Mouse (Mus musculus) G1E (cell line): ENCODE data around the gene Trrap. TPM values are rescaled to one million over a fixed set of nuclear protein-coding genes. Genes with fewer than 3 reads are reported as not detected.
A peak's percentile ranks its signal among the peaks of the same experiment; 100 is the strongest.

Experiments
- ATAC-seq: 2 replicates; pipeline ENCODE4 v1.8.0; 2016; ENCODE audit warnings: mild to moderate bottlenecking; ENCODE audit not compliant: insufficient number of reproducible peaks, poor library complexity, low FRiP score, severe bottlenecking; ENCODE audit errors: extremely low read depth
- DNase-seq: peaks from one replicate; pipeline ENCODE4 v3.0.0; 2012; ENCODE audit warnings: low spot score
- H3K27me3 ChIP-seq: 2 replicates; pipeline ENCODE4 v1.6.1; 2012; ENCODE audit warnings: mild to moderate bottlenecking, low read length, inconsistent platforms; ENCODE audit not compliant: insufficient read depth
- H3K36me3 ChIP-seq: replicated peaks from 2 replicates; pipeline ENCODE3; 2012; ENCODE audit warnings: mild to moderate bottlenecking, inconsistent platforms
- H3K4me1 ChIP-seq: 2 replicates; pipeline ENCODE4 v1.6.1; 2012; ENCODE audit warnings: low read depth, low read length, inconsistent platforms, mixed read lengths; ENCODE audit not compliant: insufficient read depth
- H3K4me3 ChIP-seq: 2 replicates; pipeline ENCODE4 v1.5.1; 2012; ENCODE audit warnings: low read depth, mild to moderate bottlenecking, inconsistent platforms, low read length, moderate library complexity, mixed read lengths
- H3K9me3 ChIP-seq: replicated peaks from 2 replicates; pipeline ENCODE4 v1.6.1; 2012; ENCODE audit warnings: inconsistent platforms
- CTCF ChIP-seq: IDR thresholded peaks from 2 replicates; pipeline ENCODE4 v1.5.1; 2012; ENCODE audit warnings: low read depth, low read length, inconsistent platforms, mixed read lengths
- GATA1 ChIP-seq: IDR thresholded peaks from 2 replicates; pipeline ENCODE4 v1.6.1; 2012; ENCODE audit warnings: borderline replicate concordance, low read length, inconsistent platforms, mixed read lengths
- GATA2 ChIP-seq: IDR thresholded peaks from 2 replicates; pipeline ENCODE4 v1.6.1; 2012; ENCODE audit warnings: low read depth, low read length, inconsistent platforms, borderline replicate concordance
- POLR2AphosphoS5 ChIP-seq: IDR thresholded peaks from 2 replicates; pipeline ENCODE4 v1.6.1; 2012; ENCODE audit warnings: low read depth, low read length, inconsistent platforms; ENCODE audit not compliant: insufficient replicate concordance
- TAL1 ChIP-seq: conservative IDR thresholded peaks from 2 replicates; pipeline ENCODE4 v1.6.1; 2012; ENCODE audit warnings: low read depth, low read length, inconsistent platforms, mixed read lengths
- polyA plus RNA-seq: library from polyadenylated mRNA; stranded (reverse); fragments of >175 nt; gene quantifications from 2 replicates; pipeline ENCODE4 v1.2.3, GENCODE M21; 2012
- total RNA-seq, 2 experiments: library from RNA; stranded (forward) in 1 of 2; stranded (reverse) in 1 of 2; fragments of 200-1000 nt in 1 of 2; fragments of >200 nt in 1 of 2; fragmentation: Nextera tagmentation in 1 of 2; gene quantifications; 2 replicates each; pipeline ENCODE4 v1.2.3; 2014 to 2017

Gene Trrap
- total and polyA plus RNA-seq, 3 experiments = 41.2 to 152 (median 49.8) TPM

GRCm38 (mm10) chr5:144757402-144757801, 10.1 kb upstream of the Trrap start:
- H3K27me3 ChIP-seq = peaks cover 15% of the 10 kb centered on the region
- ATAC-seq (no peak), DNase-seq (no peak)
- no peaks in the 10 kb centered on the region for H3K36me3 ChIP-seq
- H3K9me3 ChIP-seq = no peaks in the 10 kb centered on the region
- no peaks in the 10 kb centered on the region for H3K4me1 ChIP-seq
- no peak for TF ChIP-seq GATA1
- TF ChIP-seq TAL1 = no peak
- TF ChIP-seq POLR2AphosphoS5 = no peak
- no peak for TF ChIP-seq GATA2
- no peak overlapping the region for H3K4me3 ChIP-seq

GRCm38 (mm10) chr5:144758422-144758821, 9.1 kb upstream of the Trrap start:
- no peaks in the 10 kb centered on the region for H3K9me3 ChIP-seq
- ATAC-seq = no peak

GRCm38 (mm10) chr5:144761161-144761868, 6.2 kb upstream of the Trrap start, which contains the start of gene Tmem130:
Gene Tmem130 (minus strand): TSS chr5:144761818.
- Histone ChIP-seq H3K36me3 (no peaks in the 10 kb centered on the region), H3K4me3 (no peak within 1 kb of the TSS), H3K4me1 (no peaks in the 10 kb centered on the region), H3K27me3 (peaks cover 19% of the 10 kb centered on the region), H3K9me3 (no peaks in the 10 kb centered on the region)
- ATAC-seq = no peak
- no peak for DNase-seq
- TF ChIP-seq TAL1 (no peak), CTCF (no peak), GATA1 (no peak), POLR2AphosphoS5 (no peak), GATA2 (no peak)

More at GRCm38 (mm10) chr5:144758422-144758821, 9.1 kb upstream of the Trrap start:
- no peak for DNase-seq
- Histone ChIP-seq H3K4me3 (no peak overlapping the region), H3K27me3 (peaks cover 15% of the 10 kb centered on the region), H3K36me3 (no peaks in the 10 kb centered on the region), H3K4me1 (no peaks in the 10 kb centered on the region)
- TF ChIP-seq GATA1 (no peak), POLR2AphosphoS5 (no peak), GATA2 (no peak), TAL1 (no peak), CTCF (no peak)

- DNase-seq = no peak
- H3K9me3 ChIP-seq = no peaks in the 10 kb centered on the region
- no peak overlapping the region for H3K4me3 ChIP-seq
- H3K4me1 ChIP-seq = peaks cover 19% of the 10 kb centered on the region
- no peak for ATAC-seq
- peaks cover 17% of the 10 kb centered on the region for H3K36me3 ChIP-seq
- TF ChIP-seq GATA2 (no peak), TAL1 (no peak), POLR2AphosphoS5 (no peak), CTCF (no peak), GATA1 (no peak)
- peaks cover 15% of the 10 kb centered on the region for H3K27me3 ChIP-seq
These were observed 1.5 kb upstream of the Trrap start for GRCm38 (mm10) chr5:144766026-144766425.

- Histone ChIP-seq H3K4me1 (peaks cover 23% of the 10 kb centered on the region), H3K9me3 (no peaks in the 10 kb centered on the region), H3K36me3 (peaks cover 23% of the 10 kb centered on the region), H3K4me3 (no peak overlapping the region), H3K27me3 (peaks cover 8% of the 10 kb centered on the region; the same call in 1 of the 2 replicates)
- TF ChIP-seq GATA2 (no peak), TAL1 (no peak), CTCF (no peak), POLR2AphosphoS5 (no peak), GATA1 (no peak)
- DNase-seq (no peak), ATAC-seq (no peak)
These were observed 886 bp upstream of the Trrap start for GRCm38 (mm10) chr5:144766646-144767045.

GRCm38 (mm10) chr5:144767911-144768841, 644 bp downstream of the Trrap start:
- Histone ChIP-seq H3K27me3 (peaks cover 7% of the 10 kb centered on the region; the same call in 1 of the 2 replicates), H3K4me1 (peaks cover 28% of the 10 kb centered on the region), H3K36me3 (peaks cover 36% of the 10 kb centered on the region), H3K4me3 (peak overlapping the region; percentile 99), H3K9me3 (no peaks in the 10 kb centered on the region)
- TF ChIP-seq CTCF = peak; percentile 56
- no peak for TF ChIP-seq GATA2
- peak; percentile 82 for ATAC-seq
- DNase-seq = peak; percentile 79
